Mouse (Mus musculus) R1 (cell line): ENCODE results near the gene Gm10322.

Experiments
- DNase-seq: peaks from one replicate; pipeline ENCODE4 v3.0.0-alpha.2; 2018; ENCODE audit warnings: low read depth, low spot score

The Gm10322 gene

GRCm38 (mm10) chr10:59602043-59602442, 13.8 kb upstream of the Gm10322 start:
- DNase-seq: no peak

DNA sequence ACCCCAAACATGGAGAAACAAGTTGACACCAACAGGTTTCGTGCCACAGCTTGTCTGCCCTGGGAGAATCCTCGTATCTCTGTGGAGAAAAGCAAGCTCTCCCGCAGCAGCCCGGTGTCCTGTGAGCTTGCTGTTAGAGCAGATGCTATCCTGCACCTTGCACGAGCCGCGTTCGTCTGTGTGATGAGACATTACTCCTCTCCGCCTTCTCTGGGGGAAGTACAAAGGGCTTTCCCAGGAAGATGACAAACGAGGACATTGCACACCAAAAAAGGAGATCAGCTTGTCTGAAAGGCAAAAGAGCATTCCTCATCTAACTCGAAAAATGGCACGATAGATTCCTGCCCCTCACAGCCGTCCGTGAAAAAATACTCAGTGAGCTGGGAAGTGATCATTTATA, 13.0 kb upstream of the Gm10322 start:
- DNase-seq: no peak

DNA sequence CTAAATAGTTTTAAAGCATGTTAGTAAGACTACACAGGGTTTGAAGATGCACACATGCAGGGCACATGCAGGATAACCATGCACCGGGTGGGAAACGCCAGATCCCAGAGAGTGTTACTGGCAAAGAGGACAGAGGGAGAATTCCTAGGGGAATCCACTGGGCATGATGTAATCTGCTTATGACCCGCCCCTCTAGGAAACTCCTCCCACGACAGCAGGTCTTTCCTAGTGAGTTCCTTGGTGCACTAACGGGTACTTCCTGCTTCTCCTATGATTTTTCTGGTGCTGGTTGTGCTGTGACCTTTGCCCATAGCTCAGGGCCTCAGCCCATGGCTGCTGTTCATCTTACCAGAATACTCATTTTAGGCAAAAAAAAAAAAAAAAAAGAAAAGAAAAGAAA, 12.0 kb upstream of the Gm10322 start:
- DNase-seq: peak; percentile 61

GRCm38 (mm10) chr10:59604879-59605464, 10.9 kb upstream of the Gm10322 start:
- no peak for DNase-seq

- no peak for DNase-seq
Observed at GRCm38 (mm10) chr10:59613276-59613675, 2.6 kb upstream of the Gm10322 start.

DNA sequence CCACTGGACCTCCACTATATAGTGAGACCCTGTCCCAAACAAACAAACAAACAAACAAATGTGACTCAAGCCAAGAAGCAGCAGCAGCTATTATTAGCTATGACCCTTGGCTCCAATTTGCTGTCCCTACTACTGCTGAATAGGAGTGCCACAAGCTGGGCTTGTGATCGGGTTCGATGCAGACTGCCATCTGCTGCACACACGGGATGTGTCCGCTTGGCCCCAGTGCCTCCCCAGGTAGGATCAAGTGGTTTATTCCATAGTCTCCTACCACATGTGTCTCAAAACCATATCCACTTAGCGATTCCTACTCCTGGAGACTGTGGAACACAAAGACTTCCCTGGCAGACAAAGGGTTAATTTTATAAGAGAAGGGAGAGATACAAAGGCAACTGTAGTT, 1.7 kb upstream of the Gm10322 start:
- no peak for DNase-seq

GRCm38 (mm10) chr10:59615411-59615810, 452 bp upstream of the Gm10322 start:
- no peak for DNase-seq

- DNase-seq: peak; percentile 97
Observed at GRCm38 (mm10) chr10:59616522-59616921, 659 bp downstream of the Gm10322 start, which contains the start of gene Mcu. Gene Mcu (minus strand): TSS chr10:59616692.

DNA sequence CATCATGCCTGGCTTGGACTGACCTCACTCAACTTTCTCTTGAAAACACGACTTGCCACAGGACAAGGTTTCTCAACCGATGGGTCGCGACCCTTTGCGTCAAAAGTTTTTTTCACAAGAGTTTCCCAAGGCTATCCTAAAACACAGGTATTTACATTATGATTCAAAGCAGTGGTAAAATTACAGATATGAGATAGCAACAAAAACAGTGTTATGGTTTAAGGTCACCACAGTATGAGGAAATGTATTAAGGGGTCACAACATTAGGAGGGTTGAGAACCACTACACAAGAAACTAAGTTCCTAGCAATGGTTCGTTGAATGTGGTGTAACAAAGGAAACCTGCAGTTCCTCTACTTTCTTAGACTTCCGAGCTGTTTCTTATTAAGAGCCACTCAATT, 1.9 kb downstream of the Gm10322 start:
- no peak for DNase-seq

- DNase-seq: no peak
Observed at GRCm38 (mm10) chr10:59621355-59621754, 5.5 kb downstream of the Gm10322 start.

GRCm38 (mm10) chr10:59623496-59623895, 7.6 kb downstream of the Gm10322 start:
- DNase-seq: no peak

DNA sequence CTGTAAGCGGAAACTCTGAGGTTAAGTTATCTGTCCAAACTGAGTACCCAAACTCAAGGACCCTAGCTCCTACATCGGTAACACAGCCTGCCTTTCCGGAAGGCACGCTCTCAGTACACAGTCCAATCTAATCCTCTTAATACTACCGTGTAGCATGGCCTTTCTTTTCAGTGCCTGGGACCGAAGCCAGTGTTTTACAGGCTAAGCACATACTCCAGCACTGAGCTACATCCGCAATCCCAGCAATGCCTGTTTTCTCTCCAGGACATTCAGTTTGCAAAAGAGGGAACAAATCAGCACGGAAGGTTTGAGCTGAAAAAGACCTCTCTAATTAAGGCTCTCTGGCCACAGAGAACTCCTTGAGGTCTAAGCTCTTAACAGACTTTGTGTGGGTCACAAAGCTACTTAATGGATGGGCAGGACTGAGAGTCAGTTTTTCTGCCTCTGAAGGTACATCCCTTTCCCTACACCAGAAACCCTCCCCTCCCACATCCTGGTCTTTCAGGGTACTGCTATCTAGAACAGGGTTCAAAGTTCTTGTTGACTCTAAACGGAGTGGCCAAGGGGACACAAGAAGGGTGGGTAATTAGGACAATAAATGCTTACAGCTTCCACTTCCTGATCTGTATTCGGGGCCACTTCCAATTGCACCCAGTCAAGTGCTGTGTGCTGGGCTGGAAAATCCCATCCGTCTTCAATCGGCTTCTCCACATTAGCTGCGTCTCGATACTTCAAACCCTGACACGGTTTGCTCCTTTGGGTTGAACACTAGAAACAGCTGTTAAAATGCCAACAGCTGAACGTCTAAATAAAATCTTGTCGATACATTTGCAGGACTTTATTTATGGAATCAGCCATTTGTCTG, 13.0 kb downstream of the Gm10322 start:
- no peak for DNase-seq

DNA sequence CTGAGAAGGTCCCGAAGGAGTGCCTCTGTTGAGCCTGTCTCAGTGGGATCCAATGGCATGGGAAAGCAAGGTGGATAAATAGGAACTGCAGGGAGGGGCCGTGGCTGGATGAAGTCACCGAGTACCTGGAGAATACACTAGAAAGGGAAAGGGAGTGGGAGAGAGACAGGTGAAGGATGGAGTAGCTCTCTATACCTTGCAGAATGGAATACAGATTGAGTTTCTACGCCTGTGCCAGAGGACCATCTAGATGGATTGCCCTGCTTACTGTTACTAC, 13.6 kb downstream of the Gm10322 start:
- DNase-seq: no peak

- no peak for DNase-seq
Observed at GRCm38 (mm10) chr10:59636048-59636447, 20.2 kb downstream of the Gm10322 start.

- DNase-seq: no peak
Observed at GRCm38 (mm10) chr10:59636751-59637533, 21.1 kb downstream of the Gm10322 start.

- no peak for DNase-seq
Observed at GRCm38 (mm10) chr10:59637596-59638124, 21.8 kb downstream of the Gm10322 start.

DNA sequence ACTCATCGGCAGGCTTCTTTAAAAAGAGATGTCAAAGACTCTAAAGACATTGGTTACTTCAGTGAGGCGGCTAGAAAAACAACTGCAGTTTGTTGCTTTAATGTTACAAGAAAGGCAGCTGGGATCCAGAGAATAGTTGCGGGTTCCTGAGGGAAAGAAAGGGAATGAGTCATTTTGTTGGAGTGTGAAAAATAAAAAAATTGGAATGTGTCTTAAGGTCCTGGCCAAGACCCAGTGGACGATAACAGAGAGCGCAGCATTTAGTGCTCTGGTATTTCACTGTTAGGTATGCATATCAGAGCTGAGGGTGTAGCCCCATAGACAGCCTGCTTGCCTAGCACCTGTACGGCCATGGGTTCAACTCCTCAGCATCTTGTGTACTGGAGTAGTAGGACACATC, 22.7 kb downstream of the Gm10322 start:
- DNase-seq: no peak

DNA sequence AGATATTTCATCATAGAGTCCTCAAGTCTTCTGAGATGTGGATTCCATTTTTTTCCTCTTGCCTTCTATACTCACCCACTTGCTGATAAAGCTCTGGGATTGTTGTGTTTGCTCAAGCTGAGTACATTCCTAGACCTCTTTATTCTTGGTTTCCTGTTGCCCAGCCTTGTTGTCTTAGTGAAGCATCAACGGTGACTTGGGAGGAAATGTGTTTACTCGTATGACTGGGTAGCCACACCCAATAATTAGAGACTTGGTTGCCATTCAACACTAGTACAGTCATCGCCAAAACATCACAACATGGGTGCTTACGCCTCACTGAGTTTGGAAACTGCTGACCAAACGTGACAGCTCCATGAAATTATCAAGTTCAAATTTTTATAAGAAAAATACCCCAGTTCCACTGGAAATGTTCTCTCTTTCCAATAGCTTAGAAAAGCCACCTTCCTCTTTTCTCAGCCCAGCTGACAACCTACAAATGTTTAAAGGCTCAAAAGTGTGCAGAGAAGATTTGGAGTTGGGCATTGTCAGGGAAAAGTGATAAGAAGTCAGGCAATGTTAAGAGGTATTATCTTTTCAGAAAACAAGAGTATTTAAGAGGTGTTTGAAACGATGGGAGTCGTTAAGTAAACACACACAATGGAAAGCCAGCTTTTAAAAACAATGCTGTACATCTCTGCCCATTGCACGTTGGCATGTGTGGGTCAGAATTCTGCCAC, 27.0 kb downstream of the Gm10322 start:
- no peak for DNase-seq

GRCm38 (mm10) chr10:59643645-59644044, 27.8 kb downstream of the Gm10322 start:
- DNase-seq: no peak

DNA sequence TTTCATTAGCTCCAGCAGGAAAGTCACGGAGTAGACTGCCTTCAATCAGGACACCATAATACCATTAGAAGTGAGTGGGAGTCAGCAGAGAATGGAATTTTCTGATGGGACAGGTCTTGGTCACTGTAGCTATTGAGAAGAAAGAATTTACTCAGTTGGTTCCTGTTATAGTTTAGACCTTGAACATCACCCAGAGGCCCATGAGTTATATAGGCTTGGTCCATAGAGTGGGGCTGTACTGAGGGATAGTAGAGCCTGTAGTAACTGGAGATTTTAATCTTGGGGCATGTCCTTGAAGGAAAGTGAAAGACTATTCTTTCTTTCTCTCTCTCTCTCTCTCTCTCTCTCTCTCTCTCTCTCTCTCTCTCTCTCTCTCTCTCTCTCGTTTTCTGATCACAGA, 28.8 kb downstream of the Gm10322 start:
- no peak for DNase-seq

DNA sequence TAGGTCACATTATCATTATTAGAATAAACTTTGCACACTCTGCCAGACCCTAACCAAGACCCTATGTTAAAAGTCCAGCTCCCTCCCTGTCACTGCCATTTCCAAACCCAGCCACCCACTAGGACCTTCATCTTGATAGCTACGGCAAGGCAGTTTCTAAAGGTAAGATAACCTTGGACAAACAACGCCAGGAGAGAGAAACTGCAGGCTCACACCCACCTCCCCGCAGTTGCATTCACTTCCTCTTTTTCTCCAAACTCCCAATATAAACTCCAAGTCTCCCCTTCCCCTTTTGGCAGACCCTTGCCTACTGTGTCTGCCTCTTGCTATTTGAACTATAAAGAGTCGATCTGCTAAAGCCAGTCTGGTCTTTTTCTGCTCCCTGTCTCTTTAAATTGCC, 29.3 kb downstream of the Gm10322 start:
- no peak for DNase-seq
